Mouse (Mus musculus) T-helper 17 cell (primary cell): Measurements from ENCODE around the gene Gabpb2.

Experiments
- in situ Hi-C, 2 experiments: fragments of 300-600 bp; cut with MboI, MseI; formaldehyde crosslinking; loops; 1 replicate in 1 of 2; 2 replicates in 1 of 2; pipeline ENCODE4 v1.15.1; 2025; ENCODE audit warnings: high pct_unique_total_duplicates in 2 of 2

Gabpb2 gene

GRCm38 (mm10) chr3:95195772-95196171 lies 21.9 kb downstream of the Gabpb2 start:
- in situ Hi-C loops: no loop called here

- in situ Hi-C loops: no loop called here
These were observed 23.0 kb downstream of the Gabpb2 start for GRCm38 (mm10) chr3:95194721-95195135.

GRCm38 (mm10) chr3:95186888-95187287 lies 30.8 kb downstream of the Gabpb2 start:
- in situ Hi-C loops: no loop called here

DNA sequence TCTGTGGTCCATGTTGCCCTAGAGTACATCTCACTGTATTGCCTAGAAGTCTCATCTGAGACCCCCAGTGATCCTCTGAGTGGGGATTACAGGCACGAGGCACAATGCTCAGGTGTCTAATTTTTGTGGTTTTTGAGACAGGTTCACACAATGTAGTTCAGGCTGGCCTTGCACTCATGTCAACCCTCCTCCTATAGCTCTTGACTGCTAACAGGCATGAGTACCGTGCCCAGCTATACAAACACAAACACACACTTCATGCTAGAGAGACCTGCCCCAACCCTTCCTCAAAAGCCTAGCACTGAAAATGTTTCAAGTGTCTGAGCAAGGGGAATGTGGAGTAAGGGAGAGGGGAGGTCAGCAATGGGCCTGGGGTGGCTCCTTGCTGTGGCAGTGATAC lies 31.6 kb downstream of the Gabpb2 start:
- in situ Hi-C loops: no loop called here

GRCm38 (mm10) chr3:95184796-95185577 lies 32.7 kb downstream of the Gabpb2 start:
- in situ Hi-C loops: no loop called here

- in situ Hi-C loops: no loop called here
These were observed 35.9 kb downstream of the Gabpb2 start for GRCm38 (mm10) chr3:95181841-95182240.

DNA sequence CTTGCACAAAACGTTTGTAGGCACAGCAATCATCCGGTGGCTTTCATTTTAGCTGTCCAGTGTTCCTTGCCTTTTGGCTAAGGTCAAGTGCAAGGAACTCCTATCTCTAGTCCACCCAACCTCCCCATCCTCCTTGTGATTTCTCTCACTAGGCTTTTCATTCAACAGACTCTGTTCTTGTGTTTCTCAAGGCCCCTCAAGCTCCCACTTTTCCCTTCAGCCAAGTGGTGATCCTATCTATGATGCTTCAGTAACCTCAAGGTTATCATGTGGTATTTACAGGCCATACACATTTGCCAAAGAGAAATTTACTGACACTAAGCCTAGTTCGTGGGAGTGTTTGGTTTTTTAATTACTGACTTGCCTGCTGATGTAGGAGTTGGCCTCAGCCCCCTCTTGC lies 37.8 kb downstream of the Gabpb2 start:
- in situ Hi-C loops: loop anchor here in 1 of 2 experiments (10.0 kb wide), 1 partner anchor 585 kb away; no protein-coding TSS in a partner anchor

- in situ Hi-C loops: loop anchor here in 1 of 2 experiments (10.0 kb wide), 1 partner anchor 584 kb away; no protein-coding TSS in a partner anchor
These were observed 38.8 kb downstream of the Gabpb2 start for GRCm38 (mm10) chr3:95178948-95179347.

DNA sequence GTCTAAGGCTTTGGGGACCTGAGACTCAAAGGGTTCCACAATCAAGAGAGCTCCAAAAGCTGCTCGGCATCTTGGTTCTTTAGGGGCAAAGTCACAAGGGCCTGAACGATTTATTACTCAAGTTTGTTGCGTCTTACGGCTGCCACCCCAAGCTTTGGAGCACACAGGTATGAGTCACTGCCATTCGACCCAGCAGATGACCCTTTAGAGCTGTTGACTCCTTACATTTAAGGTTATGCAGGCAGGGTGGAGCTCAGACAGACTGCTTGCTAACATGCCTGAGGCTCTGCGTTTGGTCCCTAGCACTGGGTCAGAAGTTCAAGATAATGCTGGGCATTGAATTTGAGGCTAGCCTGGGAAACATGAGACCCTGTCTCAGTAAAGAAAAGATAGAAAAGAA lies 40.1 kb downstream of the Gabpb2 start:
- in situ Hi-C loops: loop anchor here in 1 of 2 experiments (10.0 kb wide), 1 partner anchor 583 kb away; no protein-coding TSS in a partner anchor

- in situ Hi-C loops: loop anchor here in 1 of 2 experiments (10.0 kb wide), 1 partner anchor 582 kb away; no protein-coding TSS in a partner anchor
These were observed 41.2 kb downstream of the Gabpb2 start for GRCm38 (mm10) chr3:95176500-95176899.

DNA sequence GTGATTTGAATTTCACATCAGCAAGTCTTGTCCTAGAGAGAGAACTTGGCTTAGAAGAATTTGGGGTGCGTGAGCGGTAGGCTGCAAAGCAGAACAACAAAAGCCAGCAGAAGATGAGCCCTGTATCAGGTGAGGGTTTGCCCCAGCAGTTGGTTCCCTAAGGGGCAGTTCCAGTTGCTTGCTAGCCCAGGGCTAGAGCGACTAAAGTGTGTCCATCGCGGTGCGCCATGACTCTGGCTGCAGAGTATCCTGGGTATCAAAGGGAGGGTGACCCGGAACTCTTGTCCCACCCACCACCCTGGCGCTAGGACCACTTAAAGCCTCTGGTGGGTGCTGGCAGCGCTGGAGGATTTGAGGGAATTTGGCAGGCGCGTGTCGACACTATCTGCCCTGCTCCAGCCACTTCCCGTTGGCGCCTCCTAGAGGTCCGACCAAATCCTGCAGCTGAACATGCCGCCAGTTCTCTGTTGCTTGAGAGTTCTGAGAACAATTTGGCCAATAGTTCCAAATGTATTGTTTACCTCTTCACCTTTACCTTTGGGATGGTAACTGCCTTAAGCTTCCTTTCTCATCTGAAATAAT lies 43.6 kb downstream of the Gabpb2 start:
- in situ Hi-C loops: loop anchor here in 1 of 2 experiments (10.0 kb wide), 1 partner anchor 579 kb away; no protein-coding TSS in a partner anchor

GRCm38 (mm10) chr3:95173256-95173949 lies 44.3 kb downstream of the Gabpb2 start:
- in situ Hi-C loops: loop anchor here in 1 of 2 experiments (10.0 kb wide), 1 partner anchor 579 kb away; no protein-coding TSS in a partner anchor

GRCm38 (mm10) chr3:95172526-95173255 lies 45.0 kb downstream of the Gabpb2 start:
- in situ Hi-C loops: loop anchor here in 1 of 2 experiments (10.0 kb wide), 1 partner anchor 578 kb away; no protein-coding TSS in a partner anchor

DNA sequence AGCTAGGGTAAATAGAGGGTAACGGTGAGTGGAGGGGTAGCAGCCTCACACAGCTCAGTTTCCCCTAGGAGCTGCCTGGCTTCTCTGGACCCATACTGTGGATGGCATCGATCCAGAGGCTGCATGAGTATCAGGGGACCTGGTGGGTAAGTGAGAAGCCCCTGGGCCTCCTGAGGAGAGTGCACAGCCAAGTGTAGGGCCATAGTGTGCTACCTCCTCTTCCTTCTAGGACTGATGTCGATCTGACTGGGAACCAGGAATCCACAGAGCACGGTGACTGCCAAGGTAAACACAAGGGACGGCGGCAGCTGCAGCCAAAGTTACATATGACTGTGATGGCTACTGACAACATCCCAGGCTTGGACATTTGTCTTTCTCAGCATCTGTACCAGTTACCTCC lies 46.6 kb downstream of the Gabpb2 start:
- in situ Hi-C loops: loop anchor here in 1 of 2 experiments (10.0 kb wide), 1 partner anchor 576 kb away; no protein-coding TSS in a partner anchor

- in situ Hi-C loops: loop anchor here in 1 of 2 experiments (10.0 kb wide), 1 partner anchor 575 kb away; no protein-coding TSS in a partner anchor
These were observed 47.7 kb downstream of the Gabpb2 start for GRCm38 (mm10) chr3:95169996-95170395.

DNA sequence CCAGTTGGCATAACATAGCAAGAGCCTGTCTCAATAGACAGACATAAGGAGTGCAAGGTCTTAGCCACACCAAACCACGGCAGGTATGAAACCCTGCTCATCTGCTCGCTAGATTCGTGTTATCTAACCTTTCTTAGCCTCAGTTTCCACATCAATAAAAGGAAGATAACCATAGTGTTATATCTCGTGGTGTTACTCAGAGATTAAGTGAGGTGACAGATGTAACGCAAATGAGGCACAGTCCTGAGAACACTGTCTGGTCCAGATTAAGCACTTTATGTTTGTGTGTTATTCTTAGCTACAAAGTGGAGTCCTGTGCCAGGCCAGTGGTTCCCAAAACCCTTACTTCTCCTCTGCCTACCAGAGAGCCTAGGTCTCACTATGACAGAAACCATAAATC lies 52.9 kb downstream of the Gabpb2 start:
- in situ Hi-C loops: no loop called here

DNA sequence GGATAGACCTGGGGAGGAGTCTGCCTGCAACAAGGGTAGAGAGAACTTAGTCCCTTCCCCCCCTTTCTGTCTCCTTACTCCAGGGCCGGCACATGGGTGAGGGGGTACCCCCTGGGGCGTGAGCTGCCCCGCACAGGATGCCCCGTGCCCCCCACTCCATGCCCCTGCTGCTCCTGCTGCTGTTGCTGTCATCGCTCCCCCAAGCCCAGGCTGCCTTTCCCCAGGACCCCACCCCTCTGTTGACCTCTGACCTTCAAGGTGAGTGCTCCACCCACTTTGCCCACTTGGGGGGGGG lies 53.5 kb downstream of the Gabpb2 start:
- in situ Hi-C loops: no loop called here

DNA sequence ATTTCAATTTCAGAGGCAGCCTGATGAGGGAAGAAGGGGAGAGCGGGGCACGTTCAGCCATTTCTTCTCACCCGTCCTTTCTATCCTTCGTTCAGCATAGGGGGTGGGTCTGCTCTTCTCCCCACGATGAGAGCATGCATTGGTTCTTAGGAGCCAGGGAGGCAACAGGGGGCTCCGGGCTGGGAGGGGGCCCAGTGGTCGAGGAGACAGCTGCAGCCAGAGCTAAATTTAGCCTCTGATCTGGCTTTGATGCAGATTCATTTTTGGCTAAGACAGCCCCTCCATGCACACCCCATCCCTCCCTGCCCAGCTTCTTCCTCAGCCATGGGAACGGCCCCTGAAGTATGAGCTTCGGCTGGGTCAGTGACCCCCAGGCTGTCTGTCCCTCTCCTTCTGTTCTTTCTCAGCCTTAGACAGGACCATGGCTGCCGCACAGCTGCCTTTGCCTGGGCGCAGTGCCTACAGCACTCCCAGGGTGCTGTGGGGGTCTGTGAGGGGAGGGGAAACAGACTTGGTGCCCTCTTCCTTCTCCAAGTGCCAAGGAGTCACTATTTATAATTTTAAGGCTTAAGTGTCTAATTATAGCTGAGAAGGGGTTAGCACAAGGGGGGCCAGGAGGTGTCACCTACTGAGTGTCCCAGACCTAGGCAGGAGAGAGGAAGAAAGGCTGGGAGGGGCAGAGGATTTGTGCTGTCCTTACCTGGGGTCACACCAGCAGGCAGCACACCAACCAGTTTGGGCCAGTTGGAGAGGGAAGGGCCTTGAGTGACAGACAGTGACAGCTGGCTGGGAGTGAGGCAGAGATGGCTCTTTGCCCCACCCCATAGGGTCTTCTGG lies 54.1 kb downstream of the Gabpb2 start:
- in situ Hi-C loops: no loop called here

GRCm38 (mm10) chr3:95162345-95162628 lies 55.4 kb downstream of the Gabpb2 start:
- in situ Hi-C loops: no loop called here

- in situ Hi-C loops: no loop called here
These were observed 55.9 kb downstream of the Gabpb2 start for GRCm38 (mm10) chr3:95161618-95162344.
